Mouse (Mus musculus) ES-E14 (cell line): ENCODE results near the gene Gm11563.

Experiments
- CHD2 ChIP-seq: IDR thresholded peaks from 2 replicates; pipeline ENCODE4 v1.6.1; 2014; ENCODE audit warnings: mild to moderate bottlenecking, low read depth, low read length, inconsistent platforms
- HCFC1 ChIP-seq: IDR thresholded peaks from 2 replicates; pipeline ENCODE4 v1.6.1; 2012; ENCODE audit warnings: low read length, inconsistent platforms, borderline replicate concordance; ENCODE audit not compliant: insufficient read depth
- ZC3H11A ChIP-seq: IDR thresholded peaks from 2 replicates; pipeline ENCODE4 v1.6.1; 2012; ENCODE audit warnings: low read depth, mild to moderate bottlenecking, inconsistent platforms, low read length, borderline replicate concordance
- ZNF384 ChIP-seq: IDR thresholded peaks from 2 replicates; pipeline ENCODE4 v1.6.1; 2012; ENCODE audit warnings: low read depth, low read length, inconsistent platforms

- TF ChIP-seq ZNF384 (no peak), HCFC1 (no peak), CHD2 (no peak), ZC3H11A (no peak)
Observed at GRCm38 (mm10) chr11:99630890-99631289, 27.9 kb downstream of the Gm11563 start.
